Mouse (Mus musculus): ENCODE data around the gene Lmbrd2. TPM values are rescaled to one million over a fixed set of nuclear protein-coding genes. Genes with fewer than 3 reads are reported as not detected.
"Not testable (repeated sequence)": the region's sequence is repeated elsewhere in the genome, so short reads cannot be mapped to it uniquely, and the experiment has no call there.

Lmbrd2 gene
- polyA plus RNA-seq, 1 experiment: 4.9 TPM

DNA sequence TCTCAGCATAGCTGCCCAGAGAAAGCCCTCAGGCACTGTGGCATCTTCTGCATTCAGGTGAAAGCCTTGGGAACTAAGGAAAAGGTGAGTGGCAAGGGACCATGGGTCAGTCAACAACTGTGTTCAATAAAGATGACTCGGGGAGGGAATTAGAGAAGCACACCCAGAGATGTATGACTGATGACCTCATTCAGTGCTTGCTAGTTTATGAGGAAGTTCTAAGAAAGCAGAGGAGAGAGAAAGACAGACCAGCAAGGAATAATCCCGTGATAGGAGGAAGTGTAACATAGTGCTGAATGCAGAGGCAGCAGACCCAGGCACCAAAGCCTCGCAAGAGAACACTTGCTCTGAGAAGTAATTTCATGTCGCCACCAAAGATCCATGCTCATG, 8.9 kb upstream of the Lmbrd2 start:
- WGBS: 46% methylated on average over 4 of the region's 4 CpGs
- DNase-seq (ENCODE audit: low read depth, low spot score): no peak

DNA sequence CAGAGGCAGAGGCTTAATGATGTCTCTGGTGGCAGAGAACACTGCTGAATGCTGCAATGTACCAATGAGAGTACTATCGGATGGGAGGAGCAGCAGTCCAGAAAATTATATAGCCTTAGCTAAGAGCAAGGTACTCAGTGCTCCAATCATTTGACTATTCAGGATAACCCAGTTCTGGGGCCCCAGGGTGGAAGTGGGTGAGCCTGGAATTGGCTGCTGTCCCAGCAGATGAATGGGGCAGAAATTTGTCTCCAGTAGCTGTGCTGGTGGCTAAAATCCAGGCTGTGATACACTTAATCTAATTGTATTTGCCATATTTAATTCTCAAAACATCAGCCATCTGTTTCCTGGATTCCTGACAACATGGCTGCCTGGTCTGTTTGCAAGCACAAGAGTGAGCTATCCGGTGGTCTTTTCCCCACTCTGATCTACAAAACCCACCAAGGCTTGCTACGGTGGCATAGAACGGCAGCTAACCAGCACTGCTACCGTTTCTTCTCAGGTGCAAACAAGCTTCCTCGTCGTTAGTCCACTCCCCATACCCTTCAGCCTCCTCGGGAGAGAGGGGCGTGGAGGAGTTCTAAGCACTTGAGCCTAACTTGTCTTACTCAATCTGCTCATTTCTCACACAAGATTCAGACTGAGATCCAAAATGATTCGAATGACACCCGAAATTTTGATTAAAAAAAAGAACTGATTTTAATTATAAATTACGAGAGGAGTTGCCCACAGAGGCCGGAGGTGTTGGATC, 7.5 kb upstream of the Lmbrd2 start:
- DNase-seq (ENCODE audit: low read depth, low spot score): no peak
- 43% methylated on average over 13 of the region's 13 CpGs for WGBS

DNA sequence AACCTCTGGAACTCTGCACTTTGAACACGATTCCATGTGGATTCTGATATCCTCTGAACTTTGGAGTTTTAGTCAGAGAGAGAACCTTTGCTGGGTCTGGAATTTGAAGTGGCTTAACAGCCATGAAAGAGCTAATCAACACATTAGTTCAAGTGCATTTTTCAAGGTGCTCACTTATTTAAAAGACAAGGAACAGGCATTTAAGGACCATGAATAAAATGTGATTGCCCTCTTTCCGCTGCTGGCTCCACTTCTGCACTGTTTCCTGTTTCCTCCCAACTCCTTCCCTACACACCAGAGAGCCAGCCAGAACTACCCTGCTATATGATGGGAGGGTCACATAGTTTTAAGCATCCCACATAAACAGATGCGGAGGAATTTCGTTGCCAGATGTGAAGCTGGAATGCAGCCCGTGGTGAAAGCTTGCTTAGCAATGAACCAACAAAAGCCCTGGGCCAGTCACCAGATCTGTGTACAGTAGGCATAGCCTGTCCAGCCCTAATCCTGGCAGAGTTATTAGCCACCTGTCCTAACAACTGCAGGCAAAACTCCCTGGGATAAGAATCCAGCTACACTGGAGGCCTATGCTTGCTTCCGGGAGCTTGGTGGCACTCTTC, 5.4 kb upstream of the Lmbrd2 start:
- WGBS: 28% methylated on average over 6 of the region's 6 CpGs
- DNase-seq (ENCODE audit: low read depth, low spot score): no peak

DNA sequence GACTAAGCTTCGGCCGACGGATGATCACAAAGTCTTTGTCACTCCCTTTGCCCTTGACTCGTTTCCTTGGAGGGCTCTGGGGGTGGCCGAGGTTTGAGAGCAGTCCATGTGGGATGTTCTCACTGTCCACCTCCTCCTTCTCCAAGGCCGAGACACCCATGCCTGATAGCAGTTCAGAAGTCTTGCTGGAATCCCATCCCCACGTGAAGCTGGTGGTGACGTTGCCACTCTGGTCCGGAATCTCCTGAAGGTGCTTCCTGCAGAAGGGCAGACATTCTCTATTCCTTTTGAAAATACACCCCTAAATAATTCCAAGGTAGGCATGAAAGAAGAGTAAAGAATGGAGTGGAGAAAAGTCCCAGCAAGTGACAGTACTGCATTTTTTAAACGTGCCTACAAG, 903 bp upstream of the Lmbrd2 start:
- no peak for DNase-seq (ENCODE audit: low read depth, low spot score)
- WGBS: 28% methylated on average over 10 of the region's 10 CpGs

DNA sequence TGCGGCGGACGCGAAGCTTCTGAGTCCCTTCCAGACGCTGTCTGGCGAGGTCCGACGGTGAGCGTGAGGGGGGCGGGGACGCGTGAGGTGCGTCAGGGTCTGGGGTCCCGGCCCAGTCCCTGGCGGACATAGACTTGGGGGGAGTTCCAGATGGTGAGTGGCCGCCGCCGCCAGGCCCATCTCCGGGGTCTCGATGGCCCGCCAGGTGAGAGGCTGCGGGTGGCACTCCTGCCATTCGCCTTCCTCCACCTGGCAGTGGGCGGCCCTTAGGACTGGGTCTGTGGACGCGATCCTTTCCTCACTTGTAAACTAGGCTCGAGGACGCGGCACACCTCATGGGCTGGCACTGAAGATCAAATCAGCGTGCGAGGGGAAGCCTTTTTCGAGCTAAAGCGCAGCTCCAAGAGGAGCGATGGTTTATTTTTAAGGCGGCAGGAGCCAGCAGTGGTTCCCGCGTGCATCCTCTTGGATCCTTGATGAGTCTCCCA, 378 bp downstream of the Lmbrd2 start:
- WGBS: 0% methylated on average over 37 of the region's 37 CpGs
- DNase-seq (ENCODE audit: low read depth, low spot score): no peak

DNA sequence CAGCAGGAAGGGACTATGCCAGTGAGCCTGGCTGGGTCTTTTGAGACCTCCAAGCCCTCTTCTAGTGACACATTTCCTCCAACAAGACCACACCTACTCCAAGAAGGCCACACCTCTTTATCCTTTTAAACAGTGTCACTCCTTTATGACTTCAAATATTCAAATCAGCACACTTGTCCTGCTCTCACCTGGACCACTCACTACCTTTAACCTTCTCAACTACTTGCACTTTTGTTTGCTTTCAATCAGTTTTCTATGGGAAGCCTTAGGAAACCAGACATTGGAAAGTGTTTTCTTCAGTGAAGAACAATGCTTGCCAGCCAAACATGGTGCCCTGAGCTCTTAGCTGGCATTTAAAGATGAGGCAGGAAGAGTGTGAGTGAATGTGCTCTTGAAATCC, 15.0 kb downstream of the Lmbrd2 start, which contains the start of gene Skp2:
Skp2 (minus strand) TSS at position 101 of the 400 bp plus-strand sequence.
- no peak for DNase-seq (ENCODE audit: low read depth, low spot score)

DNA sequence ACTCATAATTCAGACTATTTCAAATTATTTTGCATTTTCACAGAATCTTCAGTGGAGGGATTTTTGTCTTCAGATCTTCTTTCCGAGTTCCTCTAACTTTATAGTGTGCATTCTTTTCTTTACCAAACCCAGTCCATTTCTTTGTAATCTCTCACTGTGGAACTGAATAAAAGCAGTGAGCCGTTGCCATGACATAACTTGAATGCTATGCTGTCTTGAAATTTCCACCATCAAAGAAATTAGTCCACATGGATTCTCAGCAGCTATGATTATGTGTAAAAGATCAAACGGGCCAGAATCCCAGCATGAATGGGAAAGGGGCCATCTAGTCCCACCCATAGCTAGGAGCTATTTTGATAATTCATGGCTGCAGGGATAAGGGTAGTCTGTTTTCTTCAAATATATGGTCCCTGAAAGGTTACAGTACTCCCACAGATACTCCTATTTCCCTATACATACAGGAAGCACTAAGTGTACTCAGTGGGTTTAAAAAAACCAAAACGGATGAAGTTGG, 22.3 kb downstream of the Lmbrd2 start:
- DNase-seq (ENCODE audit: low read depth, low spot score): no peak
- 80% methylated on average over 4 of the region's 4 CpGs for WGBS

DNA sequence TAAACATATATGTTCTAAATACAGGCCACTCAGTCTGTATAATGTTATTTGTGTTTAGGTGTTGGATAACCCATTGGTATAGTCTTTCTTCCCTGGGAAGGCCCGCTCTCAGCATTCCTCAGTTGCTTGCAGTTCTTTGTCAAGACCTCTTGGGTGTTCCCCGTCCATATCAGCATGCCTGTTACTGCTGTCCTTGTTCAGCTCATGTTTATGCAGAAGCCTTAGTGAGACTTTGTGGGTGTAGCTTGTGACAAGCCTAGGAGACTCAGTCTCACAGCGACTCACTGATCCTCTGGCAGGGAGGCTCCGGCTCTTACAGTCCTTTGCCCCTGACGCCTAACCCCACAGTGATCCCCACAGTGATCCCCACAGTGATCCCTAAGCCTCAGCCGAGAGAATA, 23.8 kb downstream of the Lmbrd2 start:
- 81% methylated on average over 6 of the region's 6 CpGs for WGBS
- DNase-seq (ENCODE audit: low read depth, low spot score): no peak

DNA sequence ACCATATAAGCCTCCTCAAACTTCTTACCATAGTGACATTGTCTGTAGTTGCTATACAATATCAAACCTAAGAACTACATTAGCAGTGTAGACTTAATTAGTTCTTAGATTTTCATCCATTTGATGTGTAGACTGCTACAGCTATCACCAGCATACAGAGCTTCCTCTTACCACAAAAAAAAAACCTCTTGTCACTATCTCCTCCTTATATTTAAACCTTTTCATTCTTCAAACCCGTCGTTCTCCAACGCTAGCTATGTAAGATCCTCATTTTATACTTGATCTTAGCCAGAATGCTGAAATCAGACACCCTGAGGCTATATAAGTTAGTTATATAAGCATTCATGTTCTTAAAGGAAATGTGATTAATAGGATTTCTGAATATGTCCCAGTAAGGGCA, 36.7 kb downstream of the Lmbrd2 start:
- DNase-seq (ENCODE audit: low read depth, low spot score): no peak
- WGBS: 91% methylated on average over 3 of the region's 3 CpGs

DNA sequence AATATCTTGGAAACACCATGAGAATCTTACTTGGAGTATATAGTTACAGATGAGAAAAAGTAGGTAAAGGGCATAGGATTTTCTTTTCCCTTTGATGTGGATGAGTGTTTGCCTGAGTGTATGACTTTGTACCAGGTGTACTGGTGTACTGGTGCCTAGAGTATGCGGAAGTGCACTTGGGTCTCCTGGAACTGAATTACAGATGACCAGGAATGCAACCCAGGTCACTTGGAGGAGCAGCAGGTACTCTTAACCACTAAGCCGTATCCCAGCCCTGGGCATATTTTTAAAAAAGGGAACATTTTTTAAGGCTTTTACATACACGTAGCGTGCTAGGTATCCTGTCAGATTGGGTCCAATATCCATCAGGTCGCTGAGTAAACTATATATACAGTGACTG, 43.6 kb downstream of the Lmbrd2 start:
- no peak for DNase-seq (ENCODE audit: low read depth, low spot score)
- 94% methylated on average over 5 of the region's 5 CpGs for WGBS

DNA sequence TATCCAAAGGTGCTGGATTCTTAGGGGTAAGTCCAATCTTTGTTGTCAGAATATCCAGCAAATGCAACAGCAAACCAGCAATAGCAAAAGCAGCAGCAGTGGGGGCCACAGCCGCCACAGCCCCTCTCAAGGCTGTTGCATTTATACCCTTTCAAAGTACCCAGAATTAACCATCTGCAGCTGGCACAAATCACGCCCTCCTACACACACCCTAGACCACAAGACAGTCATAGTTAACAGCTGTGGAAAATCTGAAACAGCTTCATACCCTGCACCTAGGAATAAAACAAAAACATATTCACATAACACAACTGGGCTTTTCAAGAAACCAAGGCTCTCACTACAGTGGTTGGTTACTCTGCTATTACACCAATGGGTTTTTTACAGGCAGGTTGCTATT, 49.4 kb downstream of the Lmbrd2 start:
- 89% methylated on average over 2 of the region's 2 CpGs for WGBS

DNA sequence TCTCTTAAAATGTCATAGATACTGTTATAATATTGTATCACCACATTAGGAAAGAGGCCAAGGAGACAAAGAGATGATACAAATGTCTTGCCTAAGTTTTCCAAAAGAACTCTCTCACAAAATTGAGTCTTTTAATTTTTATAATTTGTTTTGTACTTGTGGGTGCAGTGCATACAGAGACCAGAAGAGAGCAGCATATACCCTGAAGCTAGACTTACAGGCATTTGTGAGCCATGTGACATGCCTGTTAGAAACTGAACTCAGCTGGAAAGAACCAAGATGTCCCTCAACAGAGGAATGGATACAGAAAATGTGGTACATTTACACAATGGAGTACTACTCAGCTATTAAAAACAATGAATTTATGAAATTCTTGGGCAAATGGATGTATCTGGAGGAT, 52.3 kb downstream of the Lmbrd2 start:
- not testable (repeated sequence) for DNase-seq (ENCODE audit: low read depth, low spot score)

More for the DNA sequence above, 49.4 kb downstream of the Lmbrd2 start:
- DNase-seq (ENCODE audit: low read depth, low spot score): no peak

DNA sequence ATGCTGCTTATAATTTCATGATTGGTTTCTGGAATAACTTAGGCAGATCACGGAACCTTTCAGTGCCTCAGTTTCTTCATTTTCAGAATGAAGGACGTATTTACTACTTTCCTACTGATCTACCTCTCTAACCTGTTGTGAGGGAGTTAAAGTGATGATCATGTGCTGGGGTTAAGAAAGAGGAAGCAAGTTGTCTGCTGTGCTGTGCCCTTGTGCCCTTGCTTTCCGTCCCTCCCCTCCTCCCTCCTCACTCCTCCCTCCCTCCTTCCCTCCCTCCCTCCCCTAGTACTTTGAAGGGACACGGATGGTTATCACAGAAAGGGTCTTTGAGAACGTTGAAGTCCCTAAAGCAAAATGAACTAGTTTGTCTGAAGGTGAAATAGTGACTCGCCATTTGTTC, 58.1 kb downstream of the Lmbrd2 start:
- WGBS: 71% methylated on average over 6 of the region's 6 CpGs

DNA sequence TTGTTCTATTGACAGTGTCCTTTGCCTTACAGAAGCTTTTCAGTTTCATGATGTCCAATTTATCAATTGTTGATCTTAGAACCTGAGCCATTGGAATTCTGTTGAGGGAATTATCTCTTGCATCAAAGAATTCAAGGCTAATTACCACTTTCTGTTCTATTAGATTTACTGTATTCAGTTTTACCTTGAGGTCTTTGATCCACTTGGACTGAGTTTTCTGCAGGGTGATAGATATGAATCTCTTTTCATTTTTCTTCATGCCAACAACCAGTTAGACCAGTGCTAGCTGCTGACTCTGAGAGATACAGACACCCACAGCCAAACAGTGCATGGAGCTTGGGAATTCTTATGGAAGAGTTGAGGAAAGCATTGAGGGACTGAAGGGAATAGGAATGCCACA, 71.5 kb downstream of the Lmbrd2 start:
- no peak for DNase-seq (ENCODE audit: low read depth, low spot score)

More for the DNA sequence above, 58.1 kb downstream of the Lmbrd2 start:
- DNase-seq (ENCODE audit: low read depth, low spot score): no peak

DNA sequence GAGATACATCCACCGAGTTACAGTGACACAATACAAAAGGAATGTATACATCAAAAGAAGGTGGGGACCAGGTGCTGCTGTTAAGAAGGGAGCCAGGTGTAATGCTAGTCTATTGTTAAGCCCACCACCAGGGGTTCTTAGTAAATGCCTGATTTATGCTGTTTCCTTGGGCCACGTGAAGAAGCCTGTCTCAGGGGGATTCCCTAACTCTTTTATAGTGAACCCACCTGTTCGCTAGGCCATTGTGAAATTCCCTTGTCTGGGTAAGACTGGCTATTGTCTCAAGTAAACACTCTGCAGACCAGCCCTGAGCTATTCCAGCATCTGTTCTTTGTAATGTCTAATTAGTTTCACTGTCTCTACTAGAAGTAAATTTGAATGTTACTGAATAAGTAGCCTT, 72.7 kb downstream of the Lmbrd2 start:
- DNase-seq (ENCODE audit: low read depth, low spot score): not testable (repeated sequence)
- 51% methylated on average over 3 of the region's 3 CpGs for WGBS

DNA sequence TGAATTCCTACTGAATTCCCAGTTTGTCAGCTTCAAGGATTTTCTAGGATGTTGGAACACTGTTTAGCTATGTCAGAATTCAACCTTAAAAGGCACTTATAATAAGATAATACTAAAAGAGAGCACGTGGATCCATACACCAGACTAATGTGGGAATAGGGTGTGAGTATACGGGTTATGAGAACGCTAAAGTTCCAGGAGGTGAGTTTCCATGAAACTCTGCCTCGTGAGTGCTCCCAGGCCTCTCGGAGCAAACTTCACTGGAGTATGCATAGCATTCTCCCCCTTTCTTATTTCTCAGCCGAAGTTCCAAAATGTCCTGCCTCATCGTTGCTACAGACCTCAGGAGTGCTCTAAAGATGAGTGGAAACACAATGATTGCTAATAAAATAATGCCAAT, 73.1 kb downstream of the Lmbrd2 start:
- 86% methylated on average over 7 of the region's 7 CpGs for WGBS
- not testable (repeated sequence) for DNase-seq (ENCODE audit: low read depth, low spot score)

DNA sequence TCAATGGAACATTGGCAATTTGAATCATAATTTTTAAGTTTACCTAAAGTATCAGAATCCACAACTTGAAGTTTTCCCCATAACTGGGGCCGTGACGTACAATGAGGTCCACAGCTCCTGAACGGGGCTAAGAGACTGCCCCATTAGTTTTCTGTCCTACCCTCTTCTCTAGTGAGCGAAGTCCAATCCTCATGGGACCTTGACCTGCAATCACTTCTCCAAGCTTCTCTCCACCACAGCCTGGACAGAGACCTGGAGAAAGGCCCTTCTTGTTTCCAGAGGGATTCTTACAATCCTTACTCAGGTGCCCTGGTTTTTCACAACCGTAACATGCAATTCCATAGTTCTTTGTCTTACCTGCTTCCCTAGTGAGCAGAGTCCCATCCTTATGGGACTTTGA, 76.1 kb downstream of the Lmbrd2 start:
- 84% methylated on average over 5 of the region's 5 CpGs for WGBS
- no peak for DNase-seq (ENCODE audit: low read depth, low spot score)

DNA sequence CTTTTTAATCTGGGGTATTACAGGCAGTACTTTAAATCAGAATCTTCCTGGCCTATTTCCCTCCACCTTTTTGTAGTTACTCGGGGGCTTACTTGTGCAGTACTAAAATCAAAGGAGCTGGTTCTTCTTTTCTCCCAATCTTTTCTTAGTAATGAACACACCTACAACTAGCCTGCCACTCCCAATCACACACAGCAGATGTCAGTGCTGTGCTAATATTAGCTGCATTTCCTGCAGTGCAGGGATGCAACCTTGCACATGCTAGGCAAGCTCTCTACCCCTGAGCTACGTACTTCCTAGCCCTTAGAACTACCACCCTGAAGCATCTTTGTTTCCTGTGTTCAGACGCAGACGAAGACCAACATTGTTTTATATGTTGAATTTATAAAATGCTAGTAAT, 90.6 kb downstream of the Lmbrd2 start:
- DNase-seq (ENCODE audit: low read depth, low spot score): not testable (repeated sequence)
- WGBS: 70% methylated on average over 4 of the region's 4 CpGs

DNA sequence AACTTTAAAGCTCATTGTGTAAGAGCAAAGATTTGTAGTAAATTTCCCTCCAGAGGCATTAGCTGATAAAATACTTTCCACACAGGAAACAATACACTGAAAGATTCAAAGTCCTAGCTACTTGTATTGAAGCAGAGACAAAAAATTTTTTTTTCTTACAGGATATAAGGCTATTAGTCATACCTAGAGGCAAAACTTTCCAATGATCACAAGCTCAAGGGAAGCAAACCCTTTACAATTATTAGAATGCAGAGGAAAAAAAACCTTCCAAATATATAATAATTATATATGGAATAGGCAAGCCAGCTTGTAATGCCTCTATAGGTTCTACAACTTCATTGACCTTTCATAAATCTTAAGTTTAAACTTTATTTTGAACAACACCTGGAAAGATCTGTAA, 106.0 kb downstream of the Lmbrd2 start:
- no peak for DNase-seq (ENCODE audit: low read depth, low spot score)
